Mouse (Mus musculus) layer of hippocampus, postnatal 36 days (tissue): ENCODE results near the gene Csf2rb2. TPM values are rescaled to one million over a fixed set of nuclear protein-coding genes. Genes with fewer than 3 reads are reported as not detected.
A peak's percentile ranks its signal among the peaks of the same experiment; 100 is the strongest.
"Not testable (repeated sequence)": the region's sequence is repeated elsewhere in the genome, so short reads cannot be mapped to it uniquely, and the experiment has no call there.

ENCODE experiments used
- DNase-seq, 2 experiments: peaks; one replicate each; pipeline ENCODE4 v3.0.0; 2022
- total RNA-seq, 2 experiments: library from RNA; stranded (reverse); gene quantifications; 2 replicates each; pipeline ENCODE4 v1.2.3; 2021

The Csf2rb2 gene
- 1 to 10 TPM; 1.4 to 1.5 TPM for total RNA-seq

DNA sequence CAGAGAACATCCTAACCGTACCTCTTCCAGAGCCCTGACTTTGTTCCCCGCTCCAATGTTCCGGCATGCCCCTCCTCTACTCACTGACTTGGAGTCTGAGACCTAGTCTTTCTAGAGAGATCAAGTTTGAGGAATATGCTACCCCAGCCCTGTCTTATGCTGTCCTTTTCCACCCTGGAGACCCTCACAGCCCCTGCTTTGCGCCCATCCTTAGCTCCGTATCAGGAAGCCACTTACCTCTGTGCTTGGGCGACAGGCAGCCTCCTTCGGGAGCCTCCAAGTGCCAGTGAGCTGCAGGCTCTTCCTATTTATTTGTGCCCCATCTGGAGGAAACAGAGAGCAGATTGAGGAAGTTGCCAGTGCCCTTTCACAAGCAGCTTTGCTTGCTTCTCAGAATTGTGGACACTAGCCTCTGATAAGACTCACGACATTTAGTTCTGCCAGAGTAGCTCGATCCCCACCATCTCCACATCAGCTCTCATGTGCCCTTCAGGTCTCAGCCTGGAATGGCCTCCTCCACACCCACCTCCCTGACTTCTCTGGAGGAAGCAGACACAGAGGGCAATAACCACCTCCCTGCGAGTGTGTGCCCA, at the start of gene Csf2rb2:
Gene Csf2rb2 (minus strand): TSS at position 381 of the 593 bp plus-strand sequence.
- DNase-seq, result no peak

DNA sequence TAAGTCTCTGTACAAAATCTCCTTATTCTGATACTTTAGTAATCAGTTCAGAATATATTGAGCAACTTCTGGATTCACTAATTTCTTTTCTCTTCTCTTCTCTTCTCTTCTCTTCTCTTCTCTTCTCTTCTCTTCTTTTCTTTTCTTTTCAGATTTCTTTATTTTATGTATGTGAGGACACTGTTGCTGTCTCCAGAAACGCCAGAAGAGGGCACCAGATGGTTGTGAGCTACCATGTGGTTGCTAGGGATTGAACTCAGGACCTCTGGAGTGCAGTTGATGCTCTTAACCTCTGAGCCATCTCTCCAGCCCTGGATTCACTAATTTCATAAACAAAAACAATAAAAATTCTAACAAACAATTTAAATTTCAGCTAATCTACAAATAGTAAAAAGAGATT, 49.4 kb upstream of the Csf2rb2 start:
- DNase-seq, result peak in 1 of 2 experiments; percentile 41

DNA sequence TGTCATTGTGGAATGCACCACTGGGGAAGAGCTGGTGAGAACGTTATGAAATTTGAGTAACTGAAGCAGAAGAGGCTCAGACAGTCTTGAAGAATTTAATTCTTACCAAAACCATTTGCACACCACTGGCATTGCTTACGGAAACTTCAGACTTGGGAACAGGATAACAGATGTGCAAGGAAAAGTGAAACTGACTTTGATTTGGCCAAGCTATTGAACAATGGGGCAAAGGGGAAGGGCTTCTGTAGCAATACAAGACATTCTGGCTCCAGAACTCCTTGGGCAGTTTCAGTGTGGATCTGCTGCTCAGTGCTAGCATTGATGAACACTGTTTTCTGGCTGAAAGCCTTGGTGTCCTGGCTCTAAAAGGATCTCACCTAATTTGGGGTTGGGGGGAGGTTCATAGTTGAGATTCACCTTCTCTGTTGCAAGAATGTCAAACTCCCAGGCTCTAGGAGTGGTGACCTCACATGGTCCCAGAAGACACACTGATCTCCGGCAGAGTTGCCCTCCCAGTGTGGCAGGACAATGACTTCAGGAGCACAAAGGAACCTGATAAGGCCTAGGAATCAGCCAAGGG, 46.2 kb upstream of the Csf2rb2 start:
- DNase-seq, result no peak

DNA sequence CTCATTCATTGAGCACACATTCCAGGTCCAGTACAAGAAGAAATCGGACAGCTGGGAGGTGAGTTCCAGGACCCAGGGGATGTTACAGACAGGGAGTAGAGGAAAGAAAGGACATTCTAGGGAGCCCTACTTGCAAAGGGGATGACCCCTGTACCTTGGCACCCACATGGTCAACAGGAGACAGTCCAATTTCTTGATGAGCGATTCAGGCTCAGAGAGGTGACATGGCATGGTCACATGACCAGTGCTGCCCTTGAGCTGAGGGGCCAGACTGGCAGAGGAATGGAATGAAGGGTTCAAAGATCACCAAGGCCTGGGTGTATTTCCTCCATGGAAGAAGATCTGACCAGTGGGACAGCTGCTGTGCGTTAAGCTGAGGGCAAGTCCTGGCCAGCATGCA, 39.0 kb upstream of the Csf2rb2 start:
- DNase-seq, result no peak

DNA sequence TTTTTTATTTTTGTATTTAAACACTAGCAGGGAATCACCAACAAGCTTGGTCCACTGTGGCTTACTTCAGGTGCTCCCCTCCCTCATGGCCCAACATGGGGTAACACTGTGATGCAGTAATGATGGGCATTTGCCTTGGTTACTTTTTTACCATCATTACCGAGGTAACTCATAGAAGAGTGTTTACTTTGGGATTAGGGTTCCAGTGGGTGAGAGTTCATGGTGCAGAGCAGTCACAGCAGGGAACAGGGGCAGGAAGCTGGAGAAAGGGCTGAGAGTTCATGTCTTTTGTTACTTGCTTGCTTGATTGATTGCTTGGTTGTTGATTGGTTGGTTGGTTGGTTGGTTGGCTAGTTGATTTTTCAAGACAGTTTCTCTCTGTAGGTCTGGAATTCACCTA, 38.2 kb upstream of the Csf2rb2 start:
- DNase-seq, result no peak

DNA sequence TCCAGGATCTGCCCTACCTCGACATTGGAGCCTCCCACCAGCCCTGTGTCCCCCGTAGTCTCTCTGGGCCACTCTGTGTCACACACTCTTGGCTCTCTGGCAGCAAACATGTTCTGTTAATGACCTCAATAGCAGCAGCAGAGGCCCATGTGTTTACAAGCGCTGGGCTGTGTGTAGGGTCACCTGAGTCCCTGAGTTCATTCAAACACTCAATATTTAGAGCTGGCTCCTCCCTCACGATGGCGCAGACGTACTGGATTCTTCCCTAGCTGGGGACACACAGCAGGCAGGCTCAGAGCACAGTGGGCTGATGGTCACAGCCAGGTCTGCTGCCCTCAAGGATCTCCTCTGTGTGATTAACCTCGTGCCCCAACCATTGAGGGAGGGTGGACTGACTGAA, 35.4 kb upstream of the Csf2rb2 start:
- DNase-seq, result not testable (repeated sequence)

DNA sequence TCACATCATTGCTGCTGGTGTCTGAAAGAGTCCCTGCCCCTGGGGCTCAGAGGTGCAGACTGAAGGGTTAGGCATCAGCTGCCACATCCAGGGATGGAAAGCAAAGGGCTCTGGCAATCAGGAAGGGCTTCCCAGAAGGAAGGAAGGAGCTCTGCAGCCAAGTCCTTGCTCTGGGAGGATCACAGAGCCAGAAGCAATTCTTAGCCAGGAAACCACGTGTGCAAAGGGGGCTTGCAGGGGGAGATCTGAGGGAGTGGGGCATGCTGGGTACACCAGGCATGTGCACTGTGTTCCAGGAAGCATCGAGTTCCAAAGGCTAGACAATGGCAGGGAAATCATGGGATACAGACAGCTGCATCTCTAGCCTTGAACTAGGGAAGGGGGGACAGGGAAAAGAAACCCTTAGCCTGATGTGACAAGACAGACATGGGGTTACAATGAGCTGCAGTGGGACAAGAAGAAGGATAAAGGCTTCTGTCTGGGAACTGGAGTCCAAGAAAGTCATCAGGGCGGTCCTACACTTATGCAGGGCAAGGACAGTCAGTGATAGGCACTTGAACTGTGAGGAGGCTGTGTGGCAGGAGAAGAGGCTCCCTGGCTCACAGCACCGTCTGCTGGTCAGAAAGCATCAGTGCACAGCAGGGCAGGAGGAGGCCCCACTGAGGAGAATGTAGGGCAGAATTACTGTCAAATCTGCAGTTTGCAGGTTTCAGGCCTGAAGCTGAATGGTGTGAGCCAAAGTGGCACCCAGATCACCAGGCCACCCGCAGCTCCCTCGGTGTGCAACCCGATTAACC, 34.3 kb upstream of the Csf2rb2 start:
- peak; percentile 50 to 56 for DNase-seq

DNA sequence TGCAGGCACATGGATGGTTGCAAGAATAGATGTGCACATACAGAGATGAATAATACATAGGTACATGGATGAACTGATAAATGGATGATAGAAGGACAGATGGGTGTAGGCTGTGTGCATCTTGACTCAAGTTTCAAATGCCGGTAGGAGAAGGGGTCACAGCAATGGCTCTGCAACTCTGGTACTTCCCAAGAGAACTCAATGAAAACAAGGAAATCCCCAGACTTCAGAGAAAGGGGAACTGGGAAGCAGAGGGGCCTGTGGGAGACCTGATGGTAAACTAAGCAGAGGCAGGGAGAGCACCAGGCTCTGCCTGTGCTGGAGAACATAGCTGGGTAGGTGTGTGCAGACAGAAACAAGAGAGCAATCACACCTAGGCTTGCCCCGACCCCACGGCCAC, 28.9 kb upstream of the Csf2rb2 start:
- DNase-seq, result no peak

DNA sequence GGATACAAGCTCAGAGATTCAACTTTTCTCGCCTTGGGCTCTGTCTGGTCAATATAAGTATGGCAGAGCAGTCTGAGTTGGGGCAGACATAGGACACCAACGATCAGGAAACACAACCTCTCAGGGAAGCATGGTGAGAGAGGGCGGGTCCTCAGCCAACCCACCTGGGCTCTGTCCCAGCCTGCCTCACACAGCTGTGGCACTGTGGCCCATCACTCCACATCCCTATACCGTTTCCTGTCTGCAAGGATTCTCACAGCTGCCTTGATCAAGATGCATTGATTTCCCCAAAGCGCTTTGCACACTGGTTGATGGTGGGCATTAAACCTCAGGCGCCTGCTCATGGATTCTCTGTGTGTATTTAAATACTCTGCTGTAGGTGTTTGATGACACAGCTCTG, 27.5 kb upstream of the Csf2rb2 start:
- DNase-seq, result no peak

DNA sequence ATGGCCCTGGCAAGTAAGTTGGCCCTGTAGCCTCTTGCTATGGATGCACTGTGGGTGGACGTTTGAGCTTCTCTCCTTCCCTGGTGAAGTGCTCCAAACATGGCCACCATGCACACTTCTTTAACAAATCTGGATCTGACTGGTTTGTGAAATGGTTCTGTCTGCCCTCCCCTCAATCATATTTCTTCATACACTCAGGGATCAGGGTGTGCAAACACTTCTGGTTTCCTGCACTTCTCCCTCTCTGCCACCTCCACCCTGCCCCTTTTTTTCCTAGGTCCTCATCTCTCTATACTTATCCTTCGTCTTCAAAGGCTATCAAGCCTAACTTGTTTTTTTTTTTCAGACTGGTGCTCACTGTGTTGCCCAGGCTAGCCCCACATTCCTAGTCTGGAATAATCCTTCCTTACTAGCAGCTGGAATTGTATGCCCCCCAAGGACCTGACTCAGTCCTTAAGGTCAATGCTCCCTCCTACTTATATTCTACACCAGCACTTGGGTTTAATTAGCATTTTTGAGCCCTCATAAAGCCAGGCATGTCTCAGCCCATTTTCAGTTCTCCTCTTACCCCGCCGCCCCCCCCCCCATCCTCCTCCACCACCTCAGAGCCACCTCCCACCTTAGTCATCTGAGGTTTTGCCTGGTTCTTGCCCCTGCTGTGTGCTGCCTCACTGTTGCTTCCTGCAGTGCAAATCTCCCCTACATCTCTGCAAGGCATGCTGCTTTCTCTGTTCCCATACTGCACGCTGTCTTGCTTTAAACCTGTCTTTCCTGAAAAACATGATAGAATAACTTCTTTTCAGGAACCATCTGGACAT, 26.2 kb upstream of the Csf2rb2 start:
- DNase-seq, result no peak

DNA sequence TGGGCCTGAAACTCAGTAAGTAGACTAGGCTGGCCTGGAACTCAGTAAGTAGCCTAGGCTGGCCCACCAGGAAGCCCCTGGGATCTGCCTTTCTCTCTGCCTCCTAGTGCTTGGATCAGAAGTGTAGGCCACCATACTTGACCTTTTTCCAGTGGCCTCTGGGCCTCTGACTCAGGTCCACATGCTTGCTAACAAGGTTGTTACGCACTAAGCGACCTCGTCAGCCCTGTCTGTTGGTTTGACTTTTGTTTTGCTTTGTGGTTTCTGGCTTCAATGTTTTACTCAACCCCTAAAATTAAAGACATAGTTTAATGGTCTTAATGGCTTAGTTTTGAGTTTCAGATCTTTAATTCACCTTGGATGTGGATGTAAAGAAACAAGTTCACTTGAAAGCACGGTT, 25.2 kb upstream of the Csf2rb2 start:
- no peak for DNase-seq

DNA sequence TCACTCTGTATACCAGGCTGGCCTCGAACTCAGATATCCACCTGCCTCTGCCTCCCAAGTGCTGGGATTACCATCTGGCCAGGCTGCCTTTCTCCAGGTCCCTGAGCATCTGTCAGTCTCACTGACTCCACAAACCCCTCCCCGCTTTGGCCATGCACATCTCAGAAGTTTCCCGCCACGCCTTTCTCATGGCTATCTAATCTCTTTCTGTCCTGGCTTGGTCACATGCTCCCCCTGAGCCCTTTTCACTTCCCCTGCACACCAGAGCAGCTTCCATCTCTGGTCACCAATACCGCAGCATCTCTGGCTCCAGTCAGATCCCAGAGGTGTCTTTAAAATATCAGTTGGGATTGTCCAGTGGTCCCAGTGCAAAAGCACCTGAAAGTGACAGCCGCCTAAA, 24.5 kb upstream of the Csf2rb2 start:
- not testable (repeated sequence) for DNase-seq

DNA sequence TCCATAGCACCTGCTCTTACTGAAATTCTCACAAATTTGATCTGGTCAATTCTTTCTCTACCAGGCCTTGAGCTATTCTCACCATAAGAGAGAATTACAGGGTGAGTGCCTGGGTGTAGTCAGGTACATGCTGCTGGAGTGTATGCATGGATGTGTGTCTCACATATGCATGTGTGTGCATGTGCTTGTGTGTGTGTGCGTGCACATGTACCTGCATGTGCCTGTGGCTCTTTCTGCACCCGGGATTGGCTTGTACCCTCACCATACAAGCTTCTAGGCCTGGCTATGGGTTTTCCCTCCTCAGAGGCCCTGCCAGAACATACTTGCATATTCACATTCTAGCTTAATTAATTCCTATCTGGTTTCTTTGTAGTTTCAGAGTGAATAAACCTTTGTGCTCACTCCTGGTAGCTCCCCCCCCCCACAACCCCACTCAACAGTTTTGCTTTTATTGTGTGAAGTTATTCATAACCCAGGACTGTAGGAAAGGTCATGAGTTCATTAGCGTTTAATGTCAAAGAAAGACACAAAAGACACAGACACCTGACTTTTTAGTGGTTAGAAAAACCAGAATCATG, 23.1 kb upstream of the Csf2rb2 start:
- no peak for DNase-seq

DNA sequence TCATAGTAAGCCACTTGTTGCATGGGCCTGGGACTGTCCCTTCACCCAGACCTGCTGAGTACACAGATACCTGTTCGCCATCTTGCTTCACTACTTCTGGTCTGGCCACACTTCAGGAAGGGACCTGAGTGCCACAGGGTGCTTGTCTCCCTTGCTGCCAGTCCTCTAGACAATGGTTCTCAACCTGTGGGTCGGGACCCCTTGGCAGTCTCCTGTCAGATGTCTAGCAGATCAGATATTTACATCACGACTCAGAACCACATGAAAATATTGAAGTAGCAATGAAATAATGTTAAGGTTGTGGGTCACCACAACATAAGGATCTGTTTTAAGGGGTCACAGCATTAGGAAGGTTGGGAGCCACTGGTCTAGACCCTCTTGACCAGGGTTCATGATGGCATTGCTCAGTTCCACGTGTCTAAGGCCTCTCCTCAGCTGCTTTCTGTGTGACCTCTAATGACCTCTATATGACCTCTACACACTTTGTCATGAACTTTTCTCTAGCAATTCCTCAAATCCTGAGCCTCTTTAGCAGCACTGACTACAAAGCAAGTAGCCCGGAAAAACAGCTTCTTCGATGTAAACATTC, 22.3 kb upstream of the Csf2rb2 start:
- DNase-seq, result not testable (repeated sequence)

DNA sequence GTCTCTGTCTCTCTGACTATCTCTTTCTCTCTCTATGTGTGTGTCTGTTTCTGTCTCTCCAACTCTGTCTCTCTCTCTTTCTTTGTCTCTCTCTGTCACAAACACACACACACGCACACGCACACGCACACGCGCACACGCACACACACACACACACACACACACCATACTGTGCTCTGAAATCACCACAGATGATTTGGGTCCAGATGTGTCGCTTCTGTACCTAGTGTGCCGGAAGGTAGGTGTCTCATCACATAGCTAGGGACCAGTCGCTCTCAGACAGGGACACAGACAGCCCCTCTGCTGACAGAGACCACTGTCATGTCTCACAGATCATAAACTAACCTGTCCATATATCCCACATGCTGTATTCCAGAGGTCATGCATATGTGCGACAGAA, 21.2 kb upstream of the Csf2rb2 start:
- DNase-seq, result no peak

DNA sequence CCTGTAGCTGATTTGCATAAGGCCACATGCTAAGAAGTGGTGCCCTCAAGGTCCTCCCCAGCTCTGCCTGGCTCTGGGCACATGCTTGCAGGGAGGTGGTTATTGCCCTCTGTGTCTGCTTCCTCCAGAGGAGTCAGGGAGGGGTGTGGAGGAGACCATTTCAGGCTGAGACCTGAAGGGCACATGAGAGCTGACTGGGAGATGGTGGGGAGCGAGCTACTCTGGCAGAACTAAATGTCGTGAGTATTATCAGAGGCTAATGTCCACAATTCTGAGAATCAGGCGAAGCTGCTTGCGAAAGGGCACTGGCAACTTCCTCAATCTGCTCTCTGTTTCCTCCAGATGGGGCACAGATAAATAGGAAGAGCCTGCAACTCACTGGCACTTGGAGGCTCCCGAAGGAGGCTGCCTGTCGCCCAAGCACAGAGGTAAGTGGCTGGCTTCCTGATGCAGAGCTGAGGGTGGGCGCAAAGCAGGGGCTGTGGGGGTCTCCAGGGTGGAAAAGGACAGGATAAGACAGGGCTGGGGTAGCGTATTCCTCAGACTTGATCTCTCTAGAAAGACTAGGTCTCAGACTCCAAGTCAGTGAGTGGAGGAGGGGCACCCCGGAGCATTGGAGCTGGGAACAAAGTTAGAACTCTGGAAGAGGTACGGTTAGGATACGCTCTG, 20.3 kb upstream of the Csf2rb2 start, which contains the start of gene Csf2rb:
Gene Csf2rb (plus strand): TSS at position 82 of the 669 bp plus-strand sequence.
- DNase-seq, result no peak

DNA sequence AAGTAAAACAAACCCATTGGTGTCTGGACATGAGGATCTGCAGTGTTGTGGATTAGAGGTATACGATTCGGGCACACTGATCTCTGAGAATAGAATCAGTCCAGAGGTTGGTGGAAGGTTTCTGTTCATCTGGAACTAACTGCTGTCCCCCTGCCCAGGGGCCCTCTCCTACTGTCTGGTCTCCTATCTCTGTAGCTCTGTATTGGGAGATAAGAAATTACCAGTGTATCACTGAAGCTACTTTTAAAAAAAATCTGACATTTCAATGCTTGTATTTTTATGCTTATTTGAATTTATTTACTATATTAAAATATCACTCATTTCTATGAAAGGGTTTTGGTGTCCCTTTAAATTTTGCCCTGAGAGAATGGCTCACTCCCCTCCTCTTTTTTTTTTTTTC, 18.8 kb upstream of the Csf2rb2 start:
- DNase-seq, result no peak

DNA sequence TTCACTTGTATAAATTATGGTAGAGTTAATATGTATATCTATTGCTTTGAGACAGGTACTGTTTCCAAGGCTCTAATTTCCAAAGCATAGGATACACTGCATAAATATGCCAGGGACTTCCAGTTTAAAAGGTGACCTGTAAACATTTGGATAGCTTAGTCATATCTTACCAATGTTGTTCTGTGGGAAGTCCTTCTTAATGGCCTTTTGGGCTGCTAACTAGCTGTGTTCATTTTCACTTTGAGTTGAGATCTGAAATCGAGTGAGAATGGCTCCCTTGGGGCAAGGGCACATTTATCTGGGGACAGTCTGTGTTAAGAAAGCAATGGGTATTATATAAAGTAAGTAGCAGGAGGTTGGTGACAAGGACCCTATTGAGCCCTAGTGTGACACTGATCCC, 17.8 kb upstream of the Csf2rb2 start:
- DNase-seq, result no peak

DNA sequence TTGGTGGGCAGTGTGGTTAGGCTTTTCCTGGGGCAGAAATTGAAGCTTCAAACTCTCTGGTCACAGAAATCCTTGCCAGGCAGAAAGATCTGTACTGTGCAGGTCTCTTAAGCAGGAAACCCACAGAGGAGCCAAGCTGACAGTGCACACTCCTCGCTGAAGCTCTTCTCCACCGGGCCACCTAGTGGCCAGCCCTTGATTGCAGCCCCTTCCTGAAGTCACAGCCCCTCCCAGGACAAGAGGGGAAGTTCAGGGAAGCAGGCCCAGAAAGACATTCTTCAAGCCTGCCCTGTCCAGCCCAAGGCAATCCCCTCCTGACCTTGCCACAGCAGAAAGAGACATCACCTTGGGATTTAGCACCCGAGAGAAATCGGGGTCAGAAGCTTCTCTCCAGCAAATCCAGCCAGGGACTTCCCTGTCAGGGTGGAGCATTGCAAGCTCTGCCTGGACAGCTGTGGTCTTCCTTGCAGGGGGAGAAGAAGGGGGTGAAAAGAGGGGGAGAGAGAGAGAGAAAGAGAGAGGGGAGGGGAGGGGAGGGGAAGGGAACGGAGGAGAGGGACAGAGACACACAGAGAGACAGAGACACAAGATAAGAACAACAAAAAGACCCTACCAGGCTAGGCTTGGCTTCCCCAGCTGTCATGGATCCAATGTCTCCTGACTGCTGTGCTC, 15.4 kb upstream of the Csf2rb2 start:
- peak; percentile 42 to 51 for DNase-seq

DNA sequence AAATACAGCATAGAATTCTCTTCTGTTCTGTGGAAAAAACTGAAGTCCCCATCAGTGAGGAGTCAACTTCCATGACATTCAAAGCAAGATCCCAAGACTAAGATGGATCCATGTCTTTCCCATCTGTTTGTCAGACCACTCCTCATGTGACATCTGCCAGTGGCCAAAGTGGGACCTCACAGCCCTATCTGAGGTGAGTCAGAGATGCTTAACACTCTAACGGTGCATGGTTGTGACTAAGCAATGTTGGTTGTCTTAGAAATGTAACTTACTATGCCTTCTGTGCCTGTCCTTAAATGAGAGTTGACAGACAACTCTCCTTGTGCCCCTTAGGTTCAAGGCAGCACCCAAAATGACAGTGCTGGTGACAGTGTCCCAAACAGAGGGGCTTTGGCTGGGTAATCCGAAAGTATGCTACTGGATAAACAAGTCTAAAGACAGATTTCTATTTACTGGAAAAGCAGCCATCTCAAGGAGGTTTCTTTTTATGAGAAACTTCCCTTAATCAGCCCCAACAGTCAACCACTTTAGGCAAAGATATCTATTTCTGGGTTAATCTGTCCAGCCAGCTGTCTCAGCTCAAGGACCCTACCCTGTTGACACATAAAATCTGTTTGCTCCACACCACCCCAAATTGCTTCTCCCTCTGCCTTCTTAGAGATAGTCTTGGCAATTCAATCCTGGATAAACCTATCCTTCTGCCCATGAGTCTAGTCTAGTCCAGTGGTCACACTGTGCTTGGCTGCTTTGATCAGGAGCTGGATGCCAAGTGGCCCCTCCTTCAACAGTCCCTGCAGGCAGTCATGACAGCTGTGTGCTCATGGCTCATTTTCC, 13.0 kb upstream of the Csf2rb2 start:
- not testable (repeated sequence) for DNase-seq
